Mouse (Mus musculus) CD4-positive, CD25-positive, alpha-beta regulatory T cell, adult 4 months (primary cell): ENCODE measurements around the gene Nav3. TPM values are rescaled to one million over a fixed set of nuclear protein-coding genes. Genes with fewer than 3 reads are reported as not detected.

ENCODE experiments used
- ATAC-seq: one replicate; pipeline ENCODE4 v1.8.0; 2017
- polyA plus RNA-seq, 2 experiments: library from polyadenylated mRNA; unstranded; fragments of 100-300 nt; shearing (Covaris generic); gene quantifications; one replicate each; pipeline ENCODE4 v1.2.1; 2017

The Nav3 gene
- polyA plus RNA-seq, 2 experiments from 2014 or later = 0.05 TPM; not detected in 1

DNA sequence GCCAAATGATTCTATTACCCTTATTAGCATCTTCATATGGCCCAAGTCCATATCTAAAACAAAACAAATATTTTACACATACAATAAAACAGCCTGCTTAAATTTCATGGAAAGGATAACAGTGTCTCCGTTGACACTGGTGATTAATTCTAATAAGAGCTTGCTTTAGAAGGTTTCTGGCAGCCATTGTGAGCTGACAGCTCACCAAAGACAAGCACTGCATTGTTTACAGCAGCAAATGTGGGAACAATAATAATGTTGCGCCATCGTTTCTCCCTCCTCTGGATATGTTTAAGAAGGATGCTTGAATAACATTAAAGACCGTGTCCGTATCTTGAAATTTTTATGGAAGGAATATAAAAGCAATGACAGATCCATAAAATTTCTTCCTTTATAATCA, 280.1 kb downstream of the Nav3 start:
- no peak for ATAC-seq

DNA sequence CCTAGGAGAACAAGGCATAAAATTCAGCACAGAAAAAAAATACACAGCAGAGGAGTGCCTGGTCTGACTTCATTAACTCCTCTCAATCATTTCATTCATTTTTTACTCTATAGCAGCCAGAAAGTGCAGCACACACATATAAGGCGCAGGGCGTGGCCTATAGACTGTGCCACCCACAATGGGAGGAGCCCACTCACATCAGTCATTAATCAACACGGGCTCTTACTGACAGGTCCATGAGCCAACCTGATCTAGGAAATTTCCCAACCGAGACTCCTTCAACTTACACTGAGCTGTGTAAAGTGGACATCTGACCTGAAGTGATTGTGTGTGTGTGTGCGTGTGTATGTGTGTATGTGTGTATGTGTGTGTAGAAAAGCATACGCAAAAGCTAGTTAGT, 286.6 kb downstream of the Nav3 start:
- ATAC-seq = no peak

DNA sequence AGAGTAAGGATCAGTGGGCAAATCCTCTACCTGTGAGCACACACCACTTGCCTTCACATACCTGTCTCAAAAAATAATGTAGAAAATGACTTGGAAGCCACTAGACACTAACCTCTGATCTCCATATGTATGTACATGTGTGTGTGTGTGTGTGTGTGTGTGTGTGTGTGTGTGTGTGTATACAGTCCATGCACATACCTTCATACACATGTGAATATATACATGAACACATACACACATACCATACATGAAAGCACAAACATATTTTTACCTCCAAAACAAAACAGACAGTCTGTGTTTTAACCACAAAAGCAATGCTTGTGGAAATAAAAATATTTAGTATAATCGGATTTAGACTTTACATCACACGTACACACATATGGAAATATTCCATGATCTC, 287.1 kb downstream of the Nav3 start:
- no peak for ATAC-seq

DNA sequence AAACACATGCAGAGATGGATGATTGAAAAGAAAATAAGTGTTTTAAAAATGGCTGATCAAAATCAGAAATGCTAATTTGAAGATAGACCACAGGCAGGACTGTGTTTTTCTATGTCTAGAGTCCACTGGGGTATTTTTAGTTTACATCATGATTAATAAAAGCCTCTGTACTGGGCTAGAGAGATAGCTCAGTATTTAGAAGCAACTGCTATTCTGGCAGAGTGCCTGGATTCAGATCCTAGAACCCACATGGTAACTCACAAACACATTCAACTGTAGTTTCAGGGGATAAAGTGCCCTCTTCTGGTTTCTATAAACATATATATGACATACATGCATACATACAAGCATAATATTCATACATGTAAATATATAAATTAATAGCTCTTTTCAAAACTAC, 293.4 kb downstream of the Nav3 start:
- no peak for ATAC-seq

DNA sequence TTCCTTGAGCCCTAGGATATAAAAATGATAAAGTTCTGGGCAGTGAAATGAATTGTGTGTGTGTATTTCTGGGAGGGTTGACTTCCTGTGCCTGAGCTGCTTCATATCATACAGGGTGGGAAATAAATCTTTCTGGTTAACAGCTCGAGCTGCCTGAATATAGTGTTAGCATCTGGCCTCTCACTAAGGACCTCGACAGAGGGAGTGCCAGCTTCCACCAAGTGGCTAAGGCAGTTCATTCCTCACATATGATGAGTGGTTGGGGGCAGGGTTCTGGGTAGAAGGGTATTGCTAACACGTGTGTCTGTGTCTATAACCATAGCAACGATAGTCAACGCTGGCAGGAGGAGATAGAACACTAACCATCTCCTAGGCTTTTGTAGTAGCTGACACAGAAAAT, 295.1 kb downstream of the Nav3 start:
- no peak for ATAC-seq

DNA sequence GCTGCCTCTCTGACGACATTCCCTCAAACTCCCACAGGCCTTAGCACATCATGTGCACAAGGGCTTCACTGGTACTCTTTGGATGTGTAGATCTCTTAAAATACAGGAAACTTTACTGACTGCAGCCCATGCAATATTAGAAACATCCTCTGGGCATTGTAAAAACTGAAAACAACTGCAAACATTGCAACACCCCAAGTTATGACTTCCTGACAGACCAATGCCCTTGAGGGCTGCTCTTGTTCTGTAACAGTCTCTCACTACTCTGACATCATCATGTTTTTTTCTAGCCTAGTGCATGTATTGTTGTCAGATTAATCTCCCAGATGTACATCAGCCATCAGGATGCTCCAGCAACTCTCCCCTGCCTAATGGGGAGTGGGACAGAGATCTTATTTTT, 296.5 kb downstream of the Nav3 start:
- ATAC-seq = no peak

DNA sequence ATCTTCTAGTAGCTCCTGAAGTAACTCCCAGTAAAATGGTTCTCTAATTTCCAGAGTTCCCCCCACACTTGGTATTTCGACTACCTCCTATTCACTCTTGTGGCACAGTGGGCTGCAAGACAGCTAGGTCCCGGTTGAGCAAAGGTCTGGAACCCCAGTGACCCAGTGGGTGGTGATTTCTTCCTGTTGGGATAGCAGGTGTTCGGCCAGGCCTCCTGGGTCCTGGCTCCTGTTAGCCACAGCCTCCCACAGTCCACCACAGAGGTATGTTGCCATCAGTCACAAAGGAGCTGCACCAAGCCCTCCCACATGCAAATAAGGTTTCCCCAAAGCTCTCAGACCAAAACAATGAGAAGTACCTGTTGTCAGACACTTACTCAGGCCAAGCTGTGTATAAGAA, 297.9 kb downstream of the Nav3 start:
- no peak for ATAC-seq

DNA sequence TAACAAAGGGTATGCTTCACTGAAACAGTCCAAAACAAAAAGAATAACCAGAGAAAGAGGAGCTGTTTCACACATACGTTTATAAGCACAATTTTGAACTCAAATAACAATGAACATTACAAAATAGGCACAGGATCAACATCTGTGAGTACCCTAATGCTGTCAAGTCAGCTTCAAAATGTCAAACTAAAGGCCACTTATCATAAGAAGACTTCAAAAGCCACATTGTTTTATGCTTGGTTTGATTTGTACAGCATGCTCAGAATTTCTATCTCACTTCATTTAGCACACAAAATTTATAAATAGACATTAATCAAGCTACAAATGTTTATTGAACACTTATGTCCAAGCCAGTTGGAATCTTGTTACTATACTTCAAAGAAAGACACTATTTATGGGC, 299.6 kb downstream of the Nav3 start:
- ATAC-seq = no peak

DNA sequence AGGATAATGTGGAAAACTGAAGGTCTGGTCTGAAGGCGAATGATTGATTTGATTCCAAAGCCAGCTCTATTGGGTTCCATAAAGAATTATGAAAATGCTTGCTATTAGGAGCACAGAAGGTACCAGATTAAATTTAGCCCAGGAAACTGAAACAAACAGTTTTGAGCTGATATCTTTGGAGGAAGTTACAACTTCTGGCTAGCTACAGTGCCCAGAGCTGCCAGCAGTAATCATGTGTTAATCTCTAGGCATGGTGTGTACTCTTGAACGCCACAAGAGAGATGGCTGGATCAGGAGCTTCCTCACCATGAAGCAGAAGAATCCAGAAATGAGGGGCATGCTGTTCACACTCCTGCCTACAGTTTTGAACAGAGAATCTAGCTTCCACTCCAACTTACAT, 300.5 kb downstream of the Nav3 start:
- ATAC-seq = no peak

DNA sequence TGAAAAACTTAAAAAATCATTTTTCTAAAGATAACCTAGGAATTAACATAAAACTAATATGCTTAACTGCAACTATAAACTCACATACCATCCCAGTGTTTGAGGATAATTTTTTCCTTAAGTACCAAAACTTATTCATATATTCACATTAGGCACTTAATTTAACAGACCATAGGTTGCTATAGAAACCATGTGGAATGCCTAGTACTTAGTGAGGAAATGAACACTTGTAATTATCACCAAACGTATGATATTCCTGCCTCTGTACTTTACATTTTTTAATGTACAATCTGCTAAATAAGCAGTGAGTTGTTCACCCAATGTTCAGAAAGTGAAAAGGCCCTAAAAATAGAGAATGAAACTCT, 301.1 kb downstream of the Nav3 start:
- no peak for ATAC-seq

DNA sequence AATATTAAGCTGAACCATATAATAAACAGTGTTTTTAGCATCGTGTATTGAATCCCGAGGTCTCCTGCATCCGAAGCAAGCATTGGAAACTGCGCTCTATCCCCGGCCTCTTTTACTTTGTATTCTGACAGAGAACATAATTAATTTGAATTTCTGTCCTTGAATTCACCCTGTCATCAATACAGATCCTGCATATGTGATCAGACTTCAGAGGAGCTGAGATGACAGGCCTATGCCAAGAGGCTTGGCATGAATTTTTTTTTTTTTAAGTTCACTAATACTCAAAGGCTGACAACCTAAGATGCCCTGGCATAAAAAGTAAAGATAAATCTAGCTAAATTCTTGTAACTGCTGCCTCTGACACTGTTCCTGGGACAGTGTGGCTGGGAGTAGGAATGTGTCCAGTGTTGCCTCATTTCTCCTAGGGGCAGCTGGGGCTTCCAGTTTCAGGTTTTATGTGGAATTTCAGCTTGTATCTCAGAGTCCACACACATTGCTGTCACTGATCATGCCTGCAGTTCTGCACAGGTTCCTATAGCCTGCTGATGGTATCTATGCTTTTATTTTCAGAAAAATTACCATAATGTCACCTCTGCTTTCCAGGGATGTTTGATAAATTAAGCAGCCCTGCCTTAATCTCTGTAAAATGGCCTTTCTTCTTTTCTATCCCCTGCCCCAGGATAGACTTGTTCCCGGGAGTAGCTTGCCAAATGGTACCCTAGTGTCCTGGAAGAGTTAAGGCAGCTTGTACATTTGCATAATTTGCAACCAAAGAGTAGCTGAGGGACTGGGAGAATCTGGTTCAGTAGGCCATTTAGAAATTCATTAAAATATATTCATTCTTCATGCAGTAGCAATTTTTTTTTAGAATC, 301.8 kb downstream of the Nav3 start:
- no peak for ATAC-seq

GRCm38 (mm10) chr10:110120572-110120971, 335.4 kb downstream of the Nav3 start:
- no peak for ATAC-seq

DNA sequence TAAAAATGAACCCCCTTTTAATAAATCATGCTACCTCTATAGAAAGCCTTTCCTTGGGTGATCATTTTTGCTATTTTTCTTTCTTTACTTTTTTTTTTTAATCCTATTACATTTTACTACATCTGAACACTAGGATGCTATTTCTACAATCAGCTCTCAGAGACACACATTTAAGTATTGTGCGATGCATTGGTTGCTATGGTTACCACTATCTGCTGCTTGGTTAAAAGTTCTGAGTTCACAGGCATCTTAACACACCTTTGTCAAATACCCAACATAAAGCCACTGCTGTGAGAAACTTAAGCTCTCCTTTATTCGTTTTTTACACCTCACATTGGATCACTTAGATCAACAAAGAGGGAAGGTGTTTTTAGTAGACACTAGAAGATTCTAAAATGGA, 338.7 kb downstream of the Nav3 start:
- no peak for ATAC-seq

DNA sequence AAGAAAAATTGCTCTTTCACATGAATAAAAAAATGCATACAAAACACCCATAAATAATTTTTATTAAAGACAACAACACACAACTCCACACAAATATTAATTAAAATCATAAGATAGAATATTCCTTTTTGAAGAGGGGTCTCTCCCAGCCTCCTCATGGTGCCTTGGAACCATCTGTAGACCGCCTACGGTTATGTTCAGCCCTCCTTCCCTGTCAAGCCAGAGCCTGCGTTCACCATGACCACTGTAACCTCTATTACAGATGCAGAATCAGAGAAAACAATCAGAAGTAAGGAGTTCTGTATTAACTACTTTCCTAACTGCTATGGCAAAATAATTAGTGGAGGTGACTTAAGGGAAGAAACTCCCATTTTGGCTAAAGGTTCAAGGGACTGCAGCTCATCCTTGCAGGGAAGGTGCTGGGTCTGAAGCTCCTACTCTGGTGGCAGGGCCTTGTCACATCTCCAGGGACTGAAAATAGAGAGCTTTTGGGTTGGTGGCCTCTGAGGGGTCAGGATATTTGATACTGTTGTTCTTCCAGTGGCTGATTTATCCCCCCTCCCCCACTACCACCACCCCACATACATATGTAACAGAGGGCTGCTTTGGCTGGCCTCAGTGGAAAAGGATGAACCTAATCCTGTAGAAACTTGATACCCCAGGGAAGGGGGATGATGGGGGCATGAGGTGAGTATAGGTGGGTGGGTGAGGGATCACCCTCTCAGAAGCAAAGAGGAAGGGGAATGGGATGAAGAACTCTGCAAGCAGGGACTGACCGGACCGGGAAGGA, 343.1 kb downstream of the Nav3 start:
- no peak for ATAC-seq

GRCm38 (mm10) chr10:110103255-110103654, 352.7 kb downstream of the Nav3 start:
- ATAC-seq = no peak

GRCm38 (mm10) chr10:110102231-110102630, 353.8 kb downstream of the Nav3 start:
- no peak for ATAC-seq

DNA sequence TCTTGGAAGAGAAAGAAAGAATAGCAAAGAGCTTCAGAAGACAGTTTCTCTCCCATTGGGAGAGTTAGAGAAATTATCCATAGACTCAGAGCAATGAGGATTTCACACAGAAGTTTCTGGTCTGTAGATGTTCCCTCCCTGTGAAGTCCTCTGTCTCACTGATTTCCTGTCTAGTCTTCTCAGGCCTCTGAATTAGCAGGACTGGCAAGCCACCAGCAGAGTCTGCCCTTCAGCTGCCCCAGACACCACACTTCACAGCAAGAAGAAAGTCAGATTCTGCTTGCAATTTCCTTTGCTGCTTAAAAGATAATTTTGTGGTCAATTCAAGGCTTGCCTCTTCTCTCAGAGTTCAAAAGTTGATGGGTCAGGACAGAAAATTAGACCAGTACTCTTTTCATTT, 361.6 kb downstream of the Nav3 start:
- ATAC-seq = no peak

DNA sequence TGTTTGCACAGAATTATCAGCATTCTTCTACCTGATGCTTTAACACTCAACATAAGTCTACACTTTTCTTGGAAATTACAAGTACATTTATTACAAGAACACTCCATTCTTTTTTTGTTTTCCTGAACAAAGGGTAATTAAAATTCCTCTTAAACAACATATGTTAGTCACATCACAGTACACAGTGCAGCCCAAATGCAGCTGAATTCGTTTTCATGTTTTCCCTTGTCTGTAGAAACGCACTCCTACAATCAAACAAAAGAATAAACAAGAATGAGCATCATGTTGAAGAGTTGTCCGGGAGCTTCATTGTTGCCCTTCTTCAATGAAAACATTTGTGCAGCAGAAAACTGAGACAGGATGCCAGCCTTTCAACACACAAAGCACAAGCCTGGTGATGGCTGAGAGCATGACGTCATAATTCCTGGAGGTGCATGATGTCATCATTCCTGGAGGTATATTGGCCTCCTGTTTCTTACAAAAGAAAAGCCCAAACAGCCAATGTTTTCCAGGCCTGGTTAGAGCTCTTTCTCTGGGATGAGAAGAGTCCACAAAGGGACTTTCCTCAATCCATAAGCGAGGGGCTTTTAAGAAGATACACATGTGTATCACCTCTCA, 367.5 kb downstream of the Nav3 start:
- no peak for ATAC-seq

DNA sequence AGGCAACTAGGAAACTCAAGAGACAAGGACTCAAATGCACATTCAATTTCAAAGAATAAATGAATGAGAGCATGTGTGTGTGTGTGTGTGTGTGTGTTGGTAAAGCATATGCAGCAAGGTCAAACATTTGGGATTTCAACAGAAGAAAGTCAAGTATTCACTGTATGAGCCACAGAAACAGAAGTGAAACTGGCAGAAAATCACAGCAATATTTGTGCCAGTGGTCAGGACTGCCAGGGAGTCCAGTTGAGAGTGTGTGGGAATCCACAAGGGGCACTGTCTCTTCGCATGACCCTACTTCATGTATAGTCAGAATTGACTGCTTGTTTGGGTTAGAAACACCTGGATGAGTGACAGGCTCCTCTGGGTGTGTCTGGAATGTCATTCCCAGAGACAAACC, 370.1 kb downstream of the Nav3 start:
- ATAC-seq = no peak

DNA sequence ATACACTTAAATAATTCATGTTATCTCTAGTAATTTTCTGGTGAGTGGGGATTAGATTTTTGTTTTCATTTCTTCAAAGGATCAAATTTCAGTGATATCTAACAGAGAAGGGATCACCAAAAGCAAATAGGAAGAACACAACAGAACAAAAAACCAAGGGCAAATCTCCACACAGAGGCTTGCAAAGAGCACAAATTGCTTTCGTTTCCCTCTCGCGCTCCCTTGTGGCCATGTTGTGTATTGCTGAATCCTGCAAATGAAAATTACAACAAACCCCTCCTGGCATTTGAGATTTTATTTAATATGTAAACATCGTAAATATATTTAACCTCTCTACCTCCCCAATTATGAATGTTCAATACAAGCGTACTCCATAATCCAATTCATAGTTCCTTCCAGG, 370.8 kb downstream of the Nav3 start:
- ATAC-seq = no peak

DNA sequence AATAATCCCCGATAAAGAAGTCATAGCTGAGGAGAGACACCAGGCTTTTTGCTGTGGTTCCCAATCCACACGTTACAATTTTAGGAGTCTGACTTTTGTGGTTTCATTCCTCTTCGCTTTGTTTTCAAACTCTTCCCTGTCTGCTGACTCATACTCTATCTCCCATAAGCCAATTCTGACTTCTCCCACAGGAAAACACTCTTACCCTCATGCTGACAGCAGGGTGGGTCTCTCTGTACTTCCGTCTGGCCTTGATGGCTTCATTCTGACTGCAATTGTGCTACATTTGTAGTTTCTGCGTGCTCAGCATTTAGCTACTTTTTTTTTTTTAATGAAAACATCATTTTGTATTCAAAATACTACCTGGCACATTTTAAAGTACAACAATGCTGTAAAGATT, 379.4 kb downstream of the Nav3 start:
- no peak for ATAC-seq

DNA sequence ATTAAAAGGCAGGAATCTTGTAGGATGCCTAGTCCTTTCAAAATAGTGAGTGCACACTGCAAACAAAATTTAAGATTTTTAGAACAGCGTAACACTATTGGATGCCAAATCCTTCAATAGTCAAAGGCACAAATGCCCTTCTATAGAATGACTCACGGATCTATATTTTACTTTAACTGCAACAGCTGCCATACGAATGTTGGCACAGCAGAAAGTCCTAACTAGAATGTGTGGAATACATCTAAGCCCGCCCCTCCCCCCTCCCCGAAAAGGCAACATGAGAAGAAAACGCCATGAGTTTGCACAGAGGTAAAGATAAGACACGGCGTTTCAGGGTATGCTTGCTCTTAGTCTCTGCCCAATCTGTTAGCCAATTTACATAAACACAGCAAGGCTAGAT, 383.6 kb downstream of the Nav3 start:
- ATAC-seq = no peak

- ATAC-seq = no peak
Observed at GRCm38 (mm10) chr10:110061166-110061565, 394.8 kb downstream of the Nav3 start.

- no peak for ATAC-seq
Observed at GRCm38 (mm10) chr10:110037547-110037946, 418.5 kb downstream of the Nav3 start.
